Mouse (Mus musculus) liver, embryonic 14.5 days (tissue): ENCODE measurements around the gene Prpf3.

Experiments
- CTCF ChIP-seq: IDR thresholded peaks from 2 replicates; pipeline ENCODE4 v1.5.1; 2016; ENCODE audit warnings: antibody characterized with exemption, low read depth, control low read depth
- EP300 ChIP-seq: IDR thresholded peaks from 2 replicates; pipeline ENCODE4 v1.6.1; 2016; ENCODE audit warnings: antibody characterized with exemption, low read depth

DNA sequence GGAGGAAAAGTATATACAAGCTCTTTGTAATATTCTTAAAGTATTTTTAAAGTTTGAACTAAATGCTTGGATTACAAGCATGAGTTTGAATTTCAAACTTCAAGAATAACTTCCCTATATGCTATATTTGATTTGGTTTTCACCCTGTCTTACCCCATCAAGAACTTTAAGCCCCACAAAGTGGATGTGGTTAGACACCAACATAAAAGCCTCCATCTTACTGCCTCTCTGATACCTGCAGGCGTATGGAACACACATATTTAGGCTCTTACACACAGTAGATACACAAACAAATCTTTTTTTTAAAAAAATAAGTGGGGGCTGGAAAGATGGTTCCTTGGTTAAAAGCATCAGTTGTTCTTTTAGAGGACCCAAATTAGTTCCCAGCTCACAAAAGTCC lies 61.4 kb downstream of the Prpf3 start:
- TF ChIP-seq CTCF (no peak), EP300 (no peak)
